Mouse (Mus musculus): ENCODE results near the gene Zc2hc1c. TPM values are rescaled to one million over a fixed set of nuclear protein-coding genes. Genes with fewer than 3 reads are reported as not detected.

Gene Zc2hc1c
- polyA plus RNA-seq, 1 experiment from 2014 or later, result 0.93 TPM

- H3K27ac ChIP-seq (replicated peaks), result no peak overlapping the region
- H3K36me3 ChIP-seq (ENCODE audit: control insufficient read depth, insufficient read depth, low read length), result no peaks in the 10 kb centered on the region
- DNase-seq (ENCODE audit: low spot score) (no peak), ATAC-seq (ENCODE audit: low FRiP score, low TSS enrichment) (no peak)
- 66% methylated on average over 5 of the region's 5 CpGs for WGBS
- H3K9me3 ChIP-seq (ENCODE audit: control insufficient read depth, low read length), result no peaks in the 10 kb centered on the region
- TF ChIP-seq EP300 (optimal IDR thresholded peaks at IDR 0.05) (no peak), CTCF (IDR thresholded peaks at IDR 0.05; ENCODE audit: low read depth) (no peak)
- no peak overlapping the region for H3K4me2 ChIP-seq (replicated peaks; ENCODE audit: low read depth)
- H3K4me1 ChIP-seq (replicated peaks; ENCODE audit: control insufficient read depth, insufficient read depth), result no peaks in the 10 kb centered on the region
- no peak overlapping the region for H3K4me3 ChIP-seq (ENCODE audit: low read depth, low read length)
- no peak overlapping the region for H3K9ac ChIP-seq (ENCODE audit: low read length)
- H3K27me3 ChIP-seq (ENCODE audit: control insufficient read depth, insufficient read depth, low read length), result no peaks in the 10 kb centered on the region
Measured at GRCm38 (mm10) chr12:85263190-85263589, 25.2 kb upstream of the Zc2hc1c start.

- Histone ChIP-seq H3K9ac (ENCODE audit: low read length) (no peak overlapping the region), H3K27me3 (ENCODE audit: control insufficient read depth, insufficient read depth, low read length) (no peaks in the 10 kb centered on the region), H3K4me2 (replicated peaks; ENCODE audit: low read depth) (no peak overlapping the region), H3K27ac (replicated peaks) (no peak overlapping the region), H3K36me3 (ENCODE audit: control insufficient read depth, insufficient read depth, low read length) (no peaks in the 10 kb centered on the region), H3K4me3 (ENCODE audit: low read depth, low read length) (no peak overlapping the region), H3K4me1 (replicated peaks; ENCODE audit: control insufficient read depth, insufficient read depth) (no peaks in the 10 kb centered on the region), H3K9me3 (ENCODE audit: control insufficient read depth, low read length) (no peaks in the 10 kb centered on the region)
- DNase-seq (ENCODE audit: low spot score) (no peak), ATAC-seq (ENCODE audit: low FRiP score, low TSS enrichment) (no peak)
- WGBS, result 49% methylated on average over 8 of the region's 8 CpGs
- TF ChIP-seq CTCF (IDR thresholded peaks at IDR 0.05; ENCODE audit: low read depth) (no peak), EP300 (optimal IDR thresholded peaks at IDR 0.05) (no peak)
Measured at GRCm38 (mm10) chr12:85264531-85264930, 23.9 kb upstream of the Zc2hc1c start.

GRCm38 (mm10) chr12:85264940-85265339, 23.5 kb upstream of the Zc2hc1c start:
- H3K27ac ChIP-seq (replicated peaks), result no peak overlapping the region
- H3K27me3 ChIP-seq (ENCODE audit: control insufficient read depth, insufficient read depth, low read length), result no peaks in the 10 kb centered on the region
- WGBS, result 42% methylated on average over 7 of the region's 7 CpGs
- H3K36me3 ChIP-seq (ENCODE audit: control insufficient read depth, insufficient read depth, low read length), result no peaks in the 10 kb centered on the region
- no peaks in the 10 kb centered on the region for H3K9me3 ChIP-seq (ENCODE audit: control insufficient read depth, low read length)
- DNase-seq (ENCODE audit: low spot score) (no peak), ATAC-seq (ENCODE audit: low FRiP score, low TSS enrichment) (no peak)
- H3K4me2 ChIP-seq (replicated peaks; ENCODE audit: low read depth), result no peak overlapping the region
- no peak overlapping the region for H3K4me3 ChIP-seq (ENCODE audit: low read depth, low read length)
- no peak for TF ChIP-seq CTCF (IDR thresholded peaks at IDR 0.05; ENCODE audit: low read depth)
- no peak for TF ChIP-seq EP300 (optimal IDR thresholded peaks at IDR 0.05)
- no peaks in the 10 kb centered on the region for H3K4me1 ChIP-seq (replicated peaks; ENCODE audit: control insufficient read depth, insufficient read depth)
- H3K9ac ChIP-seq (ENCODE audit: low read length), result no peak overlapping the region

- DNase-seq (ENCODE audit: low spot score), result no peak
- Histone ChIP-seq H3K4me2 (replicated peaks; ENCODE audit: low read depth) (no peak overlapping the region), H3K4me3 (ENCODE audit: low read depth, low read length) (no peak overlapping the region), H3K9ac (ENCODE audit: low read length) (no peak overlapping the region), H3K36me3 (ENCODE audit: control insufficient read depth, insufficient read depth, low read length) (no peaks in the 10 kb centered on the region), H3K9me3 (ENCODE audit: control insufficient read depth, low read length) (no peaks in the 10 kb centered on the region), H3K27ac (replicated peaks) (no peak overlapping the region), H3K27me3 (ENCODE audit: control insufficient read depth, insufficient read depth, low read length) (no peaks in the 10 kb centered on the region), H3K4me1 (replicated peaks; ENCODE audit: control insufficient read depth, insufficient read depth) (no peaks in the 10 kb centered on the region)
- TF ChIP-seq CTCF (IDR thresholded peaks at IDR 0.05; ENCODE audit: low read depth), result no peak
- no peak for TF ChIP-seq EP300 (optimal IDR thresholded peaks at IDR 0.05)
- WGBS, result 77% methylated on average over 3 of the region's 3 CpGs
- no peak for ATAC-seq (ENCODE audit: low FRiP score, low TSS enrichment)
Measured at GRCm38 (mm10) chr12:85266248-85266647, 22.1 kb upstream of the Zc2hc1c start.

GRCm38 (mm10) chr12:85269821-85270220, 18.6 kb upstream of the Zc2hc1c start:
- no peak for DNase-seq (ENCODE audit: low spot score)
- no peak for TF ChIP-seq EP300 (optimal IDR thresholded peaks at IDR 0.05)
- TF ChIP-seq CTCF (IDR thresholded peaks at IDR 0.05; ENCODE audit: low read depth), result no peak
- no peaks in the 10 kb centered on the region for H3K9me3 ChIP-seq (ENCODE audit: control insufficient read depth, low read length)
- H3K27ac ChIP-seq (replicated peaks), result peak overlapping the region; percentile 13; the same call in 1 of the 2 replicates
- H3K27me3 ChIP-seq (ENCODE audit: control insufficient read depth, insufficient read depth, low read length), result no peaks in the 10 kb centered on the region
- H3K36me3 ChIP-seq (ENCODE audit: control insufficient read depth, insufficient read depth, low read length), result no peaks in the 10 kb centered on the region
- 47% methylated on average over 3 of the region's 3 CpGs for WGBS
- H3K4me1 ChIP-seq (replicated peaks; ENCODE audit: control insufficient read depth, insufficient read depth), result 0 out of 2 replicates have a peak, but pooled peaks cover 3% of the 10 kb centered on the region
- H3K4me2 ChIP-seq (replicated peaks; ENCODE audit: low read depth), result peak overlapping the region; percentile 57
- H3K4me3 ChIP-seq (ENCODE audit: low read depth, low read length), result peak overlapping the region; percentile 47
- ATAC-seq (ENCODE audit: low FRiP score, low TSS enrichment), result no peak
- peak overlapping the region; percentile 50 for H3K9ac ChIP-seq (ENCODE audit: low read length)

- WGBS, result 1% methylated on average over 35 of the region's 35 CpGs
- H3K27ac ChIP-seq (replicated peaks), result peak within 1 kb of the TSS; percentile 13; the same call in 1 of the 2 replicates
- H3K4me3 ChIP-seq (ENCODE audit: low read depth, low read length), result peak within 1 kb of the TSS; percentile 47
- H3K4me1 ChIP-seq (replicated peaks; ENCODE audit: control insufficient read depth, insufficient read depth), result 0 out of 2 replicates have a peak, but pooled peaks cover 3% of the 10 kb centered on the region
- no peaks in the 10 kb centered on the region for H3K9me3 ChIP-seq (ENCODE audit: control insufficient read depth, low read length)
- TF ChIP-seq CTCF (IDR thresholded peaks at IDR 0.05; ENCODE audit: low read depth), result peak; percentile 70
- no peak for TF ChIP-seq EP300 (optimal IDR thresholded peaks at IDR 0.05)
- peak; percentile 84 for ATAC-seq (ENCODE audit: low FRiP score, low TSS enrichment)
- peak within 1 kb of the TSS; percentile 57 for H3K4me2 ChIP-seq (replicated peaks; ENCODE audit: low read depth)
- H3K9ac ChIP-seq (ENCODE audit: low read length), result peak within 1 kb of the TSS; percentile 50
- H3K36me3 ChIP-seq (ENCODE audit: control insufficient read depth, insufficient read depth, low read length), result no peaks in the 10 kb centered on the region
- no peaks in the 10 kb centered on the region for H3K27me3 ChIP-seq (ENCODE audit: control insufficient read depth, insufficient read depth, low read length)
- DNase-seq (ENCODE audit: low spot score), result peak; percentile 91
Measured at GRCm38 (mm10) chr12:85270319-85270718, 18.1 kb upstream of the Zc2hc1c start, which contains the start of gene Mlh3. Gene Mlh3 (minus strand): TSS chr12:85270599.
